Mouse (Mus musculus): ENCODE results near the gene Aifm3. TPM values are rescaled to one million over a fixed set of nuclear protein-coding genes. Genes with fewer than 3 reads are reported as not detected.

Aifm3 gene
- polyA plus RNA-seq, 1 experiment from 2014 or later: 3.7 TPM

DNA sequence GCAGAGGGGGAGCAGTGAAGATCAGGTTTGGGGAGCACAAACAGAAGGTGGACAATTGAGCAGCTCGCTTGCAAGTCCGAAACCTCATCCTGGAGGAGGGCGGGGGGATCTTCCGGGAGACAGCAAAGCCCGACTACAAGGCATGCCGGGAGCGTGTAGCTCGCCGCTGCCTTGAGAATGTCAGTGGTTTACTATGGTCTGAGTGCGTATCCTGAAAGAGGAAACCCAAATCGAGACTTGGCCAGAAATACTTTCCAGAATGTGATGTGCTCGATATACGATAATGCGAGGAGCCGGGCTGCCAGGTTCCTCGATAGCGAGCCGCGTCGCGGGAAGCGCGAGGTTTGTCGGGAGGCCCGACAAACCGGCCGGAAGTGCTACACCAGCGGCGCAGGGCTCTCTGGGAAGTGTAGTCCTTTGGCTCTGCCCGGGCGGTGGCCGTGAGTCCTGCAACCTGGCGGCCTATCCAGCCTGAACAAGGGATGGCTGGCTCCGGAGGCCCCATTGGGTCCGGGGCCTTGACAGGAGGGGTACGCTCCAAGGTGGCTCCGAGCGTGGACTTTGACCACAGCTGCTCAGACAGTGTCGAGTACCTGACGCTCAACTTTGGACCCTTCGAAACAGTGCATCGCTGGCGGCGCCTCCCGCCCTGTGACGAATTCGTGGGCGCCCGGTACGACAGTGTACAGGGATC lies 19.3 kb downstream of the Aifm3 start, which contains the start of gene Lztr1:
TSS of gene Lztr1 (plus strand) at position 143 of the 694 bp plus-strand sequence.
- H3K36me3 ChIP-seq: peaks cover 25% of the 10 kb centered on the region
- no peaks in the 10 kb centered on the region for H3K9me3 ChIP-seq
- H3K4me1 ChIP-seq (replicated peaks): peaks cover 14% of the 10 kb centered on the region
- WGBS: under 1% methylated on average over 50 of the region's 50 CpGs
- H3K27me3 ChIP-seq (ENCODE audit: insufficient read depth, poor library complexity, severe bottlenecking): no peaks in the 10 kb centered on the region
- peak within 1 kb of the TSS; percentile 96 for H3K27ac ChIP-seq
- DNase-seq (ENCODE audit: low spot score): peak; percentile 92
- H3K4me3 ChIP-seq: peak within 1 kb of the TSS; percentile 78

GRCm38 (mm10) chr16:17509240-17509597 lies 19.8 kb downstream of the Aifm3 start:
- Histone ChIP-seq H3K9me3 (no peaks in the 10 kb centered on the region), H3K36me3 (peaks cover 30% of the 10 kb centered on the region), H3K4me1 (replicated peaks) (peaks cover 14% of the 10 kb centered on the region), H3K27me3 (ENCODE audit: insufficient read depth, poor library complexity, severe bottlenecking) (no peaks in the 10 kb centered on the region), H3K27ac (peak overlapping the region; percentile 96), H3K4me3 (peak overlapping the region; percentile 78)
- no peak for DNase-seq (ENCODE audit: low spot score)
- WGBS: 15% methylated on average over 9 of the region's 9 CpGs

- Histone ChIP-seq H3K4me3 (peak overlapping the region; percentile 78), H3K27ac (no peak overlapping the region), H3K36me3 (peaks cover 39% of the 10 kb centered on the region), H3K27me3 (ENCODE audit: insufficient read depth, poor library complexity, severe bottlenecking) (no peaks in the 10 kb centered on the region), H3K4me1 (replicated peaks) (peaks cover 14% of the 10 kb centered on the region), H3K9me3 (no peaks in the 10 kb centered on the region)
- WGBS: 99% methylated on average over 2 of the region's 2 CpGs
- DNase-seq (ENCODE audit: low spot score): no peak
Observed at GRCm38 (mm10) chr16:17510143-17510542, 20.7 kb downstream of the Aifm3 start.

- Histone ChIP-seq H3K36me3 (peaks cover 45% of the 10 kb centered on the region), H3K4me3 (no peak overlapping the region), H3K4me1 (replicated peaks) (peaks cover 14% of the 10 kb centered on the region), H3K9me3 (no peaks in the 10 kb centered on the region), H3K27ac (no peak overlapping the region), H3K27me3 (ENCODE audit: insufficient read depth, poor library complexity, severe bottlenecking) (no peaks in the 10 kb centered on the region)
- 84% methylated on average over 2 of the region's 2 CpGs for WGBS
- DNase-seq (ENCODE audit: low spot score): no peak
Observed at GRCm38 (mm10) chr16:17510686-17511085, 21.3 kb downstream of the Aifm3 start.

DNA sequence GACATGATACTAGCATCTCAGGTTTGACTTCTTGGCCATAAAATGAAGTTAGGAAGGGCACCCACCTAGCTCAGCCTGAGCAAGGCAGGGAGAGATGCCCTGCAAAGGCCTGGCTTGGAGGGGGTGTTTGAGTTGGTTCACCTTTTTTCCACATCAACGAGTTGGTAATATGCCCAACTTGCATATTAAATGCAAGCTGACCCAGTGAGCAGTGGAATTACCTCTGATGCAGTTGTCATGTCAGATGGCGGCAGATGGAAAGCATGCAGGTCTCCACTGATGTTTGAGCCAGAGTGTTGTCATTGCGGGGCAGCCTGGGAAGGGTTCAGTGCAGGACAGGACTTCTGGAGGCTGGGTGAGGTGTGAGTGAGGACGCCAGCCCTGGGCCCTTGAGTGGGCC lies 22.0 kb downstream of the Aifm3 start:
- H3K36me3 ChIP-seq: peaks cover 52% of the 10 kb centered on the region
- DNase-seq (ENCODE audit: low spot score): no peak
- H3K27ac ChIP-seq: no peak overlapping the region
- no peak overlapping the region for H3K4me3 ChIP-seq
- peaks cover 14% of the 10 kb centered on the region for H3K4me1 ChIP-seq (replicated peaks)
- H3K9me3 ChIP-seq: no peaks in the 10 kb centered on the region
- WGBS: 93% methylated on average over 4 of the region's 4 CpGs
- no peaks in the 10 kb centered on the region for H3K27me3 ChIP-seq (ENCODE audit: insufficient read depth, poor library complexity, severe bottlenecking)

GRCm38 (mm10) chr16:17518910-17519309 lies 29.5 kb downstream of the Aifm3 start:
- Histone ChIP-seq H3K36me3 (peaks cover 99% of the 10 kb centered on the region), H3K27me3 (ENCODE audit: insufficient read depth, poor library complexity, severe bottlenecking) (no peaks in the 10 kb centered on the region), H3K4me1 (replicated peaks) (no peaks in the 10 kb centered on the region), H3K9me3 (no peaks in the 10 kb centered on the region), H3K27ac (no peak overlapping the region), H3K4me3 (no peak overlapping the region)
- DNase-seq (ENCODE audit: low spot score): no peak
- 93% methylated on average over 2 of the region's 2 CpGs for WGBS

DNA sequence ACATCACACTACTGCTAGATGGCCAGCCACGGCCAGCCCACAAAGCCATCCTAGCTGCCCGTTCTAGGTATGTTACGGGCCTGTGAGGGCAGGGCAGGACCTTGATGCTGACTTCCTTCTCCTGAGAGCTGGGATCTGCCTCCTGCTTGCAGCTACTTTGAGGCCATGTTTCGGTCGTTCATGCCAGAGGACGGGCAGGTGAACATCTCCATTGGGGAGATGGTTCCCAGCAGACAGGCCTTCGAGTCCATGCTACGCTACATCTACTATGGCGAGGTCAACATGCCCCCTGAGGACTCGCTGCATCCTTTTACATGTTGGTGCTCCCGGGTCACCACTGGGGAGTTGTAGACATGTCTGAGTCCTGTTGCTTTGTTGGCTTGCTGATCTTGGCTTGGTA lies 34.7 kb downstream of the Aifm3 start:
- peaks cover 7% of the 10 kb centered on the region; the same call in 1 of the 2 replicates for H3K4me1 ChIP-seq (replicated peaks)
- no peak for DNase-seq (ENCODE audit: low spot score)
- no peaks in the 10 kb centered on the region for H3K27me3 ChIP-seq (ENCODE audit: insufficient read depth, poor library complexity, severe bottlenecking)
- no peak overlapping the region for H3K27ac ChIP-seq
- peaks cover 98% of the 10 kb centered on the region for H3K36me3 ChIP-seq
- WGBS: 93% methylated on average over 11 of the region's 11 CpGs
- no peak overlapping the region for H3K4me3 ChIP-seq
- no peaks in the 10 kb centered on the region for H3K9me3 ChIP-seq

DNA sequence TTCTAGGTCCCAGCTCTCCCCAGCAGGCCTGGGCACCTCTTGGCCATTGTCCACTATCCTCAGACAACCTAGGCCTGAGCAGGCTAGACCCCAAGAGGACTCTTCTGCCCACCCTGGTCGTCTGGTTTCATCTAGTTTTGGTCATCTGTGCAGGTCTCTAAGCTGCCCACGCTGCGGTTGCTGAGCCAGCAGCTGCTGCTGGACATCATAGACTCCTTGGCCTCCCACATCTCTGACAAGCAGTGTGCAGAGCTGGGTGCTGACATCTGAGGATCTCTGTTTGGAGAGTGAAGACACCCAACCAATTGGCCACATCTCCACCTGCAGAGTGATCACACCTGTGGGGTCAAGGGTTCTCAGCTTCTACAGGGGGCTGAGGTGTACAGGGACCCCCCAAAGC lies 36.1 kb downstream of the Aifm3 start:
- no peaks in the 10 kb centered on the region for H3K27me3 ChIP-seq (ENCODE audit: insufficient read depth, poor library complexity, severe bottlenecking)
- H3K27ac ChIP-seq: no peak overlapping the region
- H3K4me3 ChIP-seq: no peak overlapping the region
- H3K4me1 ChIP-seq (replicated peaks): peaks cover 18% of the 10 kb centered on the region
- H3K36me3 ChIP-seq: peaks cover 84% of the 10 kb centered on the region
- WGBS: 88% methylated on average over 3 of the region's 3 CpGs
- H3K9me3 ChIP-seq: no peaks in the 10 kb centered on the region
- no peak for DNase-seq (ENCODE audit: low spot score)

DNA sequence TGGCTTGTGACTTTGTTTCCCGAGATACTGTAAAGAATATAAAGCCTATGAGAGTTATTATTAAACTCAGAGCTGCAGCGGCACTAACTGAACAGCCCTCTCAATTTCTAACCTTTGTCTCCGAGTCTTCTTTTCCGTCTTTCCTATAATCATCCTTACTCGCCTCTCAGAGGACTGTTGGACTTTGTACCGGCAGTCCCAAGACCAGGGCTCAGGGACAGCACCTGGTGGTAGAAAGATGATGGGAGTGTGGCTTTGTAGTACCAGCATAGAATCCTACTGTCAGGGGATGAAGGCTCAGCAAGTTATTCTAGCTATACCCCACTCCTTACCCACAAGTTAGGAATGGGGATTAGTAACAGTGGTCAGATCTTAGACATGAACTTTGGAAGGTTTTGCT lies 36.8 kb downstream of the Aifm3 start:
- Histone ChIP-seq H3K27me3 (ENCODE audit: insufficient read depth, poor library complexity, severe bottlenecking) (no peaks in the 10 kb centered on the region), H3K4me1 (replicated peaks) (peaks cover 18% of the 10 kb centered on the region), H3K4me3 (no peak overlapping the region), H3K9me3 (no peaks in the 10 kb centered on the region), H3K36me3 (peaks cover 77% of the 10 kb centered on the region), H3K27ac (no peak overlapping the region)
- no peak for DNase-seq (ENCODE audit: low spot score)
- WGBS: 92% methylated on average over 6 of the region's 6 CpGs

DNA sequence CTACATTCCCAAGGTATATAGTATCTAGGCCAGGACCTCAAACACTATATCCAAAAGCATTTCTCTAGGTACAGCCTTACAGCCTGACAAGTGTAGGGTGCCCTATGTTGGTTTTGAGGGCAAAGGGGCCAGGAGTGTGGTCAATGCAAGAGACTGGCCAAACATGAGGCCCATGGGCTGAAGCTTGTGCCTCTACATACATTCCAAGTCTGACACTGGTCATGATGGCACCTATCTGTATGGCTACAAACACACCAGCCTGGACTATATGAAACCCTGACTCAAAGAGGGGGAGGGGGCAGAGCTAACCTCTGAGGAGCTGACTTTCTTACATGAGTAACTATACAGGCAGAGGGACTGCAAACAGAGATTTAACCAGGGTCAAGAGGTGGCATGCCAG lies 38.2 kb downstream of the Aifm3 start:
- DNase-seq (ENCODE audit: low spot score): no peak
- Histone ChIP-seq H3K4me1 (replicated peaks) (peaks cover 30% of the 10 kb centered on the region), H3K27me3 (ENCODE audit: insufficient read depth, poor library complexity, severe bottlenecking) (no peaks in the 10 kb centered on the region), H3K36me3 (peaks cover 63% of the 10 kb centered on the region), H3K9me3 (no peaks in the 10 kb centered on the region), H3K4me3 (no peak overlapping the region), H3K27ac (no peak overlapping the region)

GRCm38 (mm10) chr16:17528276-17528675 lies 38.9 kb downstream of the Aifm3 start:
- Histone ChIP-seq H3K27ac (no peak overlapping the region), H3K4me3 (no peak overlapping the region), H3K9me3 (no peaks in the 10 kb centered on the region), H3K36me3 (peaks cover 56% of the 10 kb centered on the region), H3K4me1 (replicated peaks) (peaks cover 30% of the 10 kb centered on the region), H3K27me3 (ENCODE audit: insufficient read depth, poor library complexity, severe bottlenecking) (no peaks in the 10 kb centered on the region)
- DNase-seq (ENCODE audit: low spot score): no peak
- WGBS: 89% methylated on average over 13 of the region's 13 CpGs

DNA sequence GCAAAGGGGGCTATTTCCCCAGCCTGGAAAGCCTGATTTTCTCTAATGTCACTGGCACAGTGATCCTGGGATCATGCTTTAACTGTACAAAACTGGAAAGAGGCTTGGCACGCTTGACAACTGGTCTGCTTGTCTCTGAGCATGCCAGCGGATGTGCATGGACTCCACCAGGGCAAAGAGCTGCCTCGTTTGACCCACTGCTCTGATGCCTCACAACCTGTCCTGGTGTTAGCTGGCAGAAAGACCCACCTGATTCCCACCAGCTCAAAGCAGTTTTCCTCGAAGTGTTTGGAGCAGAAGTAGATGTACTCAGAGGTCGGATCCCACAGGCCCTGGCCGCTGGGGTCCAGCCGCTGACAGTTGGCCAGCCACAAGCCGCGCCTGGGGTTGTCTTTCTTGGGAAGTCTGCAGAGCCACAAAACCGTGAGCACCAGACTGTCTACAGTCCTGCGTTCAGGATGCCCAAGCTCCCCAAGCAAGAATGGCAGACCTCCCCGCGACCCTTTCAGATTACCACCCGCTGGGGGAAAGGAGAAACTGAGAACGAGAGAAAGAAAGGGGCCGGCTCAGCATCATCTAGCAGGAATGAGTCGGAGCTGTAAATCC lies 40.7 kb downstream of the Aifm3 start:
- Histone ChIP-seq H3K4me1 (replicated peaks) (peaks cover 30% of the 10 kb centered on the region), H3K27me3 (ENCODE audit: insufficient read depth, poor library complexity, severe bottlenecking) (no peaks in the 10 kb centered on the region), H3K36me3 (peaks cover 40% of the 10 kb centered on the region), H3K27ac (peak overlapping the region; percentile 92), H3K9me3 (no peaks in the 10 kb centered on the region), H3K4me3 (peak overlapping the region; percentile 78)
- WGBS: 20% methylated on average over 17 of the region's 17 CpGs
- no peak for DNase-seq (ENCODE audit: low spot score)

- no peaks in the 10 kb centered on the region for H3K27me3 ChIP-seq (ENCODE audit: insufficient read depth, poor library complexity, severe bottlenecking)
- H3K9me3 ChIP-seq: no peaks in the 10 kb centered on the region
- peak within 1 kb of the TSS; percentile 78 for H3K4me3 ChIP-seq
- DNase-seq (ENCODE audit: low spot score): peak; percentile 98
- under 1% methylated on average over 67 of the region's 67 CpGs for WGBS
- H3K27ac ChIP-seq: peak within 1 kb of the TSS; percentile 92
- peaks cover 34% of the 10 kb centered on the region for H3K36me3 ChIP-seq
- H3K4me1 ChIP-seq (replicated peaks): peaks cover 30% of the 10 kb centered on the region
Observed at GRCm38 (mm10) chr16:17530640-17531288, 41.4 kb downstream of the Aifm3 start, which contains the start of gene Thap7. Gene Thap7, minus strand, starts transcription at chr16:17531136.

Measured in hindbrain, embryonic 10.5 days (tissue).